Mouse (Mus musculus) myocyte (in vitro differentiated cells): Measurements from ENCODE around the gene Sh3tc1. TPM values are rescaled to one million over a fixed set of nuclear protein-coding genes. Genes with fewer than 3 reads are reported as not detected.

Source experiments
- H3K27me3 ChIP-seq: one replicate; pipeline ENCODE4 v1.6.1; 2011; ENCODE audit not compliant: control insufficient read depth, insufficient read depth, insufficient read length
- H3K36me3 ChIP-seq: one replicate; pipeline ENCODE4 v1.6.1; 2011; ENCODE audit not compliant: control insufficient read depth, insufficient read depth
- H3K4me2 ChIP-seq: one replicate; pipeline ENCODE4 v1.6.1; 2011; ENCODE audit warnings: low read depth, control low read depth
- H3K4me3 ChIP-seq: one replicate; pipeline ENCODE4 v1.5.1; 2011; ENCODE audit warnings: mild to moderate bottlenecking, control low read depth, moderate library complexity
- H3K79me2 ChIP-seq: one replicate; pipeline ENCODE4 v1.6.1; 2011; ENCODE audit not compliant: control insufficient read depth, insufficient read depth
- H3ac ChIP-seq: one replicate; pipeline ENCODE4 v1.6.1; 2011; ENCODE audit not compliant: control insufficient read depth, insufficient read length
- CEBPB ChIP-seq: IDR thresholded peaks from 2 replicates; pipeline ENCODE4 v1.6.1; 2011; ENCODE audit warnings: mild to moderate bottlenecking, moderate library complexity; ENCODE audit not compliant: poor library complexity, insufficient read depth, severe bottlenecking
- E2F4 ChIP-seq: IDR thresholded peaks from one replicate; pipeline ENCODE4 v1.6.1; 2011; ENCODE audit warnings: mild to moderate bottlenecking, control low read depth, moderate library complexity; ENCODE audit not compliant: insufficient read depth
- MAX ChIP-seq: IDR thresholded peaks from one replicate; pipeline ENCODE4 v1.6.1; 2011; ENCODE audit warnings: low read depth, mild to moderate bottlenecking, control low read depth
- MYOD1 ChIP-seq, 3 experiments: IDR thresholded peaks; one replicate each; pipeline ENCODE4 v1.6.1; 2011; ENCODE audit warnings: control low read depth in 2 of 3, low read depth in 2 of 3, mild to moderate bottlenecking in 2 of 3, moderate library complexity in 1 of 3; ENCODE audit not compliant: insufficient read length in 2 of 3, control insufficient read depth in 1 of 3
- MYOG ChIP-seq, 3 experiments: IDR thresholded peaks; one replicate each; pipeline ENCODE4 v1.6.1; 2011; ENCODE audit warnings: control low read depth in 2 of 3, low read depth in 2 of 3, mild to moderate bottlenecking in 2 of 3; ENCODE audit not compliant: insufficient read length in 2 of 3, control insufficient read depth in 1 of 3, insufficient read depth in 1 of 3
- POLR2A ChIP-seq: IDR thresholded peaks from one replicate; pipeline ENCODE4 v1.6.1; 2011; ENCODE audit warnings: low read depth, mild to moderate bottlenecking, control low read depth, moderate library complexity; ENCODE audit not compliant: insufficient read length
- POLR2AphosphoS2 ChIP-seq: IDR thresholded peaks from one replicate; pipeline ENCODE4 v1.6.1; 2011; ENCODE audit warnings: low read depth, control low read depth; ENCODE audit not compliant: insufficient read length
- REST ChIP-seq: IDR thresholded peaks from one replicate; pipeline ENCODE4 v1.6.1; 2011; ENCODE audit warnings: mild to moderate bottlenecking, control low read depth, moderate library complexity; ENCODE audit not compliant: insufficient read depth, insufficient read length
- SRF ChIP-seq: IDR thresholded peaks from one replicate; pipeline ENCODE4 v1.6.1; 2011; ENCODE audit warnings: low read depth; ENCODE audit not compliant: control insufficient read depth, insufficient read length
- TCF12 ChIP-seq: IDR thresholded peaks from one replicate; pipeline ENCODE4 v1.6.1; 2011; ENCODE audit warnings: mild to moderate bottlenecking, control low read depth; ENCODE audit not compliant: poor library complexity, insufficient read depth, severe bottlenecking
- TCF3 ChIP-seq: IDR thresholded peaks from one replicate; pipeline ENCODE4 v1.6.1; 2011; ENCODE audit warnings: low read depth, control low read depth; ENCODE audit not compliant: insufficient read length
- USF1 ChIP-seq: IDR thresholded peaks from one replicate; pipeline ENCODE4 v1.6.1; 2011; ENCODE audit warnings: low read depth, mild to moderate bottlenecking, control low read depth, moderate library complexity
- polyA plus RNA-seq: library from polyadenylated mRNA; unstranded; fragments of >200 nt; fragmentation: generic; extraction: Trizol; gene quantifications from one replicate; pipeline ENCODE4 v1.2.1, GENCODE M21; 2012; ENCODE audit warnings: missing spikeins

Sh3tc1 gene
- polyA plus RNA-seq, 1 experiment, result 0.26 TPM

GRCm38 (mm10) chr5:35725840-35726239 lies 13.9 kb downstream of the Sh3tc1 start:
- Histone ChIP-seq H3K79me2 (no peaks in the 10 kb centered on the region), H3K4me3 (no peak overlapping the region), H3K27me3 (no peaks in the 10 kb centered on the region), H3K36me3 (no peaks in the 10 kb centered on the region), H3ac (no peak overlapping the region), H3K4me2 (no peak overlapping the region)
- TF ChIP-seq POLR2A (no peak), MAX (no peak), POLR2AphosphoS2 (no peak), TCF12 (no peak), MYOD1 (IDR thresholded peaks at IDR 0.05; ENCODE audit: control insufficient read depth in 1 of 3, insufficient read length in 2 of 3, low read depth in 2 of 3) (no peak), SRF (no peak), MYOG (IDR thresholded peaks at IDR 0.05; ENCODE audit: control insufficient read depth in 1 of 3, insufficient read depth in 1 of 3, insufficient read length in 2 of 3, low read depth in 2 of 3) (no peak), USF1 (no peak), TCF3 (no peak), E2F4 (no peak), CEBPB (no peak), REST (no peak)

DNA sequence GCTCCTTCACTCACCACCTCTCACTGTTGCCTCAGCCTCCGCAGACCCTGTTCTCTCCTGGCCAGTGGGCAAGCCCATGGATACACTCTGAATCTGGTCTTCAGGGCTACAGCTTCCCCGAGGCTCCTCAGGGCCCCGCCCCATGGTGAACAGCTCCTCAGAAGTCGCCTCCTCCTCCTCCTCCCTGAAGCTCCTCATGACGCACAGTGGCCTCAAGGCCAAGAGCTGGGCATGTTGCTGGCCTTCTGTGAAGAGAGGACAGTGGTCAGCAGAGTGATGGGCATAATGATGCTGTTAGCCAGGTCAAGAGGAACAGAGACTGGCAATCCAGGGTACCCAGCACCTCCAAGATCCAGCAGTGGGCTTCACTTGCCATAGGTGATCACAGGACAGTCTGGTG lies 15.9 kb downstream of the Sh3tc1 start:
- Histone ChIP-seq H3K36me3 (no peaks in the 10 kb centered on the region), H3ac (no peak overlapping the region), H3K79me2 (no peaks in the 10 kb centered on the region), H3K4me3 (no peak overlapping the region), H3K27me3 (no peaks in the 10 kb centered on the region), H3K4me2 (no peak overlapping the region)
- TF ChIP-seq TCF12, result no peak
- no peak for TF ChIP-seq MAX
- TF ChIP-seq MYOD1 (IDR thresholded peaks at IDR 0.05; ENCODE audit: control insufficient read depth in 1 of 3, insufficient read length in 2 of 3, low read depth in 2 of 3), result no peak
- no peak for TF ChIP-seq POLR2A
- TF ChIP-seq MYOG (IDR thresholded peaks at IDR 0.05; ENCODE audit: control insufficient read depth in 1 of 3, insufficient read depth in 1 of 3, insufficient read length in 2 of 3, low read depth in 2 of 3), result no peak
- TF ChIP-seq REST, result no peak
- TF ChIP-seq USF1, result no peak
- no peak for TF ChIP-seq CEBPB
- no peak for TF ChIP-seq TCF3
- no peak for TF ChIP-seq E2F4
- TF ChIP-seq POLR2AphosphoS2, result no peak
- TF ChIP-seq SRF, result no peak

DNA sequence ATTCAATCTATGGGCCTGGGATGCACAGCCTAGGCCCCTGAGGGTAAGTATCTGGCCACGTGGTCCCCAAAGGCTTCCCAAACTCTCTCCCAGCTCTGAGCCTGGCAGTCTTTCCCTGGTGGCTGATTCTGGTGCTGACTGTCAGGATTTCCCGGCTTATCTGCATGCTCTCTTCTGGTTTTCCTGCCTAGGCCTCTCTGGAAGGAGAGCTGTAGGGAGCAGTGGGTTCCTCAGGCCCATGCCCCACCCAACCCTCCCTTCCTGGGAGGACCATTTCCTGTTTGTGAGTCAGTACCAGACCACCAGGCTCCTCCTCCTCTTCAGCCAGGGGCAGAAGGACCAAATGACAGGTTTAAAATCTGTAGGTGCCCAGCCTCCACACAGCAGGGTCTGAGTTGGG lies 17.1 kb downstream of the Sh3tc1 start:
- Histone ChIP-seq H3K4me2 (peak overlapping the region; percentile 59), H3K36me3 (no peaks in the 10 kb centered on the region), H3K4me3 (no peak overlapping the region), H3ac (no peak overlapping the region), H3K79me2 (no peaks in the 10 kb centered on the region), H3K27me3 (no peaks in the 10 kb centered on the region)
- no peak for TF ChIP-seq CEBPB

DNA sequence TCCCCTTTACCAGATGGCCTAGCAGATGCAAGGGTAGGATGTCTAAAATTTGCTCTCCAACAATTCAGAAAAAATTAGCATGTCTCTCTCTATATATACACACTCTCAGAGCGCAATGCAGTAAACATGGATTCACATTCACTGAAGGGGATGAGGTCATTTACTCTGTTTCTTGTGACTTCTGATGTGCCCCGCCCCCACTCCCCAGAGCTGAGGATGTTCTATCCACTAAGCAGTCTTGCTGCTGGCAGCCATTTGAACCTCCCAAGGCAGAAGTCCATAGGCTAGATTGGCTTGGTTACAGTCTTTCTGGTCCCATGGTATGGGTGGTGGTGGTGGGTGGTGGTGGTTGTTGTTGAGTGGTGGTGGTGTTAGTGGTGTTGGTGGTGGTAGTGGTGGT lies 17.9 kb downstream of the Sh3tc1 start:
- no peaks in the 10 kb centered on the region for H3K79me2 ChIP-seq
- TF ChIP-seq SRF, result no peak
- no peak overlapping the region for H3ac ChIP-seq
- no peaks in the 10 kb centered on the region for H3K36me3 ChIP-seq
- no peaks in the 10 kb centered on the region for H3K27me3 ChIP-seq
- H3K4me2 ChIP-seq, result no peak overlapping the region
- H3K4me3 ChIP-seq, result no peak overlapping the region

DNA sequence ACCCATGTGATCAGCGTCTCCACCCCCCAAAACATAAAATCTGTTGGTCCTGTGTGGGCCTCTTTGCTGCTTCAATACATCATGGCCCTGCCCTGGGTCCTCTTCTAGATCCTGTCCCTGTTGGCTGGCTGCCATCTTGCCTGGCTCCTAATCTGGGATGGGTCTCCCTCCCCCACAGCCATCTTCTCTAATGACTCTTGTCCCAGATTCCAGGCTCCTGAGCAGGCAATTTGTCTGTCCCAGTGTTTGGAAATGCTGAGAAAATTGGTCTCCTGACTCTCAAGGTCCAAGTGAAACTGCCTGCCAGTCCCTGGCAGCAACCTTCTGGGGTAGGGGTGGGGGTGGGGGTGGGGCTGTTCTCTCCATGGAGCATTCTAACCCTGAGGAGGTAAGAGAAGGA lies 19.9 kb downstream of the Sh3tc1 start:
- Histone ChIP-seq H3K4me3 (no peak overlapping the region), H3K36me3 (no peaks in the 10 kb centered on the region), H3ac (no peak overlapping the region), H3K4me2 (no peak overlapping the region), H3K79me2 (no peaks in the 10 kb centered on the region), H3K27me3 (no peaks in the 10 kb centered on the region)
- TF ChIP-seq REST (no peak), E2F4 (no peak), SRF (no peak), POLR2AphosphoS2 (no peak), MAX (no peak), TCF12 (no peak), USF1 (no peak), MYOG (IDR thresholded peaks at IDR 0.05; ENCODE audit: control insufficient read depth in 1 of 3, insufficient read depth in 1 of 3, insufficient read length in 2 of 3, low read depth in 2 of 3) (no peak), MYOD1 (IDR thresholded peaks at IDR 0.05; ENCODE audit: control insufficient read depth in 1 of 3, insufficient read length in 2 of 3, low read depth in 2 of 3) (no peak), POLR2A (no peak)

DNA sequence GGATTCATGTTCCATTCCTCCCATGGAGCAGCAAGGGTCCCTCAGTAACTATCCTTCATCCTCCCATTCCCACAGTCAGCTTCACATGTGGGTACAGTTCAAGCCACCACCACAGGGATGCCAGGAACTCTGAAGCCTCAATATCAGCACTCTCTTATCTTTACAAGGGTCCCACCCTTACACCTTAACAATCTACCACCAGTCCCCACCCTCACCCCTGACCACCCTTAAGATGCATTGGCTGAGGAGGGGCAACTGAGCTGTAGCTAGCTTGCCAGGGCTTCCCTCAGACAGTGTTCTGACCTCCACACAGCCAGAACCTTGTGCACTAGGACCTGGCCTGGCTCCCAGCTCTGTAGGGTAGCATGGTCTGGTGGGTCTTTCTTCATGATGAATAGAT lies 20.4 kb downstream of the Sh3tc1 start:
- no peak overlapping the region for H3ac ChIP-seq
- no peak for TF ChIP-seq POLR2AphosphoS2
- no peak for TF ChIP-seq CEBPB
- TF ChIP-seq TCF3, result no peak
- TF ChIP-seq E2F4, result no peak
- TF ChIP-seq MAX, result no peak
- no peak for TF ChIP-seq POLR2A
- no peak for TF ChIP-seq TCF12
- TF ChIP-seq USF1, result no peak
- TF ChIP-seq SRF, result no peak
- no peak for TF ChIP-seq MYOD1 (IDR thresholded peaks at IDR 0.05; ENCODE audit: control insufficient read depth in 1 of 3, insufficient read length in 2 of 3, low read depth in 2 of 3)
- TF ChIP-seq MYOG (IDR thresholded peaks at IDR 0.05; ENCODE audit: control insufficient read depth in 1 of 3, insufficient read depth in 1 of 3, insufficient read length in 2 of 3, low read depth in 2 of 3), result no peak
- no peak for TF ChIP-seq REST

More for the DNA sequence above, 20.4 kb downstream of the Sh3tc1 start:
- H3K27me3 ChIP-seq, result no peaks in the 10 kb centered on the region
- no peaks in the 10 kb centered on the region for H3K79me2 ChIP-seq
- H3K4me3 ChIP-seq, result no peak overlapping the region
- H3K36me3 ChIP-seq, result no peaks in the 10 kb centered on the region
- no peak overlapping the region for H3K4me2 ChIP-seq
